Mouse (Mus musculus) granulocyte monocyte progenitor cell, adult 5-6 weeks (primary cell): ENCODE measurements around the gene Taf12. TPM values are rescaled to one million over a fixed set of nuclear protein-coding genes. Genes with fewer than 3 reads are reported as not detected.
"Not testable (repeated sequence)": the region's sequence is repeated elsewhere in the genome, so short reads cannot be mapped to it uniquely, and the experiment has no call there.

Experiments used
- ATAC-seq: replicated peaks from 2 replicates; pipeline ENCODE4 v1.8.0; 2016; ENCODE audit warnings: mild to moderate bottlenecking, moderate TSS enrichment, inconsistent platforms; ENCODE audit not compliant: poor library complexity, severe bottlenecking
- total RNA-seq, 2 experiments: library from RNA; stranded (forward) in 1 of 2; stranded (reverse) in 1 of 2; fragments of 200-712, 200-1000 nt in 1 of 2; fragments of >200 nt in 1 of 2; fragmentation: Nextera tagmentation in 1 of 2; gene quantifications; 2 replicates each; pipeline ENCODE4 v1.2.3; 2014 to 2017

Taf12 gene
- total RNA-seq, 2 experiments from 2014 or later: 23.1 to 48.7 TPM

DNA sequence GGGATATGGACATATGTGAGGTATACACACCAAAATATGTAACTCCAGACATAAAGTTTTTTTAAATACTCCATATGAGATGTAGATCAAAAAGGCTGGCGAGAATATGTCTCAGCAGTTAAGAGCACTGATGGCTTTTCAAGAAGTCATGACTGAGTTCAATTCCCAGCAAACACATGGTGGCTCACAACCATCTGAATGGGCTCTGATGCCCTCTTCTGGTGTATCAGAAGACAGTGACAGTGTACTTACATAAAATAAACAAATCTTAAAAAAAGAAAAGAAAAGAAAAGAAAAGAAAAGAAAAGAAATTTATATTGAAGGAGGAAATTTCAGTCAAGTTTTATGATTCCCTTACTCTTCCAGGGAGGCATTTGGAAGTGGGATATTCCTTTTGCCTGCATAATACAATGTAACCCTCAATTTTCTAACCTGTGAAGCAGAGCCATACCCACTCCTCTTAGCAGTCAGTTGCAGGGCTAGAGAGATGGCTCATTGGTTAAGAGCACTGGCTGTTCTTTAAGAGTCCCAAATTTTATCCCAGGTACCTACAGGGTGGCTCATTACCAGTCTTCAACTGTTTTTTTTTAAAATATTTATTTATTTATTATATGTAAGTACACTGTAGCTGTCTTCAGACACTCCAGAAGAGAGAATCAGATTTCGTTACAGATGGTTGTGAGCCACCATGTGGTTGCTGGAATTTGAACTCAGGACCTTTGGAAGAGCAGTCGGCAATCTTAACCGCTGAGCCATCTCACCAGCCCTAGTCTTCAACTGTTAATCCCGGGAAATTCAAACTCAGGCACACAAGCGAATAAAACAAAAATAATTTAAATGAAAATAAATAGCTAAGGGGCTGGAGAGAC, 5.1 kb upstream of the Taf12 start:
- ATAC-seq: peak; percentile 30

- peak; percentile 66 for ATAC-seq
Observed at GRCm38 (mm10) chr4:132269740-132270560, 4.2 kb upstream of the Taf12 start.

DNA sequence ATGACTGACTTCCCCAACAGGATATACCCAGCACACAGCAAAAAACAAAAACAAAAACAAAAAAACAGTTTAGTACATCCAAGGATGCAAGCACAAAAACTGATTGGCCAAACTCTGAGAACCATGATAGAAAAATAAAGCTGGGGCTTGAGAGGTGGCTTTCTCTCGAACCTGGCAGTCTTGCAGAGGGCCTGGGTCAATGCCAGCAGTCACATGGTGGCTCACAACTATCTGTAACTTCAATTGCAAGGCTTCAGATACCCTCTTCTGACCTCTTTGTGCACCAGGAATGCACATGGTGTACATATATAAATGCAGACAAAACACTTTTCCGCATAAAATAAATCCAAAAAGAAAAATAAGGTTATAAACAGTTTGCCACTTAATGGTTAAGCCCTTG, 1.0 kb upstream of the Taf12 start:
- ATAC-seq: no peak

- ATAC-seq: no peak
Observed at GRCm38 (mm10) chr4:132275949-132276348, 1.8 kb downstream of the Taf12 start.

- ATAC-seq: not testable (repeated sequence)
Observed at GRCm38 (mm10) chr4:132288840-132289239, 14.7 kb downstream of the Taf12 start.

DNA sequence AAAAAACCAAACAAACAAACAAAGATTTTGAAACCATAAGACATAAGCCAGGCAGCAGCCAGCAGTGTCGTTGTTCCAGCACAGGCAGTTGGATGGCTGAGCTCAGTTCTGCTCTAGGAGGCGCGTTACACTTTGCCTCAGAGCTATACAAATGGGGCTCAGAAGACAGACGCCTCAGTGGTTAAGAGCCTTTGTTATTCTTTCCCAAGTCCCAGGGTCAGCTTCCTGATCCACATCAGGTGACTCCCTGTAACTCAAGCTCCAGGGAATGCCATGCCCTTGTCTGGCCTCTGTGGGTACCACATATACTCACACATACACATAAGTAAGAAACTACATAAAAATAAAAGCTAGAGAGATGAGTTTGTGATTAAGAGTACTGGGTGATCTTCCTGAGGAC, 16.9 kb downstream of the Taf12 start:
- no peak for ATAC-seq

DNA sequence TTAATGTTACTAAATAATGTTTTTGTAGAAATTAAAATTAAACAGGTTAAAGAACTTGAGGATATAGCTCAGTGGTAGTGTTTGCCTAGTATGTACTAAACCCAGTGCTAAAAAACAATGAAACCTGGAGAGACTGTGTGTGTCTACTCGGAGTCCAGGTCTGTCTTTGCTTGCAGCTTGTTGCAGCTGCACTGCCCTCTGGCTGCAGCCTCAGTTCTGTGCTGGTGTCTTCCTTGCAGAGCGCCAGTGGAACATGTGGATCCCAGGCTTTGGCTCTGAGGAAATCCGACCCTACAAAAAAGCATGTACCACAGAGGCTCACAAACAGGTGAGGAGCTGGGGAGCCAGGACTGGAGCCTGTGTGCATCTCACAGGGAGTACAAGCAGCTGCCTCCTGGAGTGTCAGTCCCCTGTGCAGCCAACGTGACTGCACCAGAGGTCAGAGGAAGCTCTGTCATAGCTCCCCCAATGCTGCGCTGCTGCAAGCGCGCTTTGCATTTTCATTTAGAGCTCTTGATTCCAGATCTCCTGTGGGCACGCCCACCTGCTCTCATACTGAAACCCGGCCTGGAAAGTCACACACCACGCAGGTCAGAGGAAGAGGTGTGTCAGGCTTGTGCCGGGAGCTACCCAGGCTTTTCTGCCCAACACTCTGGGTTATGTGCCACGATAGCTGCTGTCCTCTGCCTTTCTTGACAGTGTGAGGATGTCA, 17.6 kb downstream of the Taf12 start:
- ATAC-seq: no peak

DNA sequence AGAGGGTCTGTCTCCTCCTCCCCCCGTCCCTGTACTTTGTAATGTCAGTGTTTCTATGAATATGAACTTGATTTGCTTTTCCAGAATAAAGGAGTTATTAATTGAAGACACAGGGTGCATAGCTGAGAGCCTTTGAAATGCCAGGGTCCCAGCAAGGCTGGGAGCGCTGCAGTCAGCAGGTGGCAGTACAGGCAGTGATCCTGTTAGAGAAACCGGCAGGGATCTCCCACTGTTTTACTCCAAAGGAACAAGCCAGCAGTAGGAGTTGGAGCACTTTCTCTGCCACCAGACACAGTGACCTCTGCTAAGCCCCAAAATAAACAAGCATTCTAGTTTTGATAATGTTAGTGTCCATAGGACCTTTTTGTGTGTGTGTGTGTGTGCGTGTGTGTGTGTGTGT, 18.8 kb downstream of the Taf12 start:
- no peak for ATAC-seq

GRCm38 (mm10) chr4:132293682-132294240, 19.6 kb downstream of the Taf12 start:
- no peak for ATAC-seq

- no peak for ATAC-seq
Observed at GRCm38 (mm10) chr4:132295696-132296390, 21.7 kb downstream of the Taf12 start.

DNA sequence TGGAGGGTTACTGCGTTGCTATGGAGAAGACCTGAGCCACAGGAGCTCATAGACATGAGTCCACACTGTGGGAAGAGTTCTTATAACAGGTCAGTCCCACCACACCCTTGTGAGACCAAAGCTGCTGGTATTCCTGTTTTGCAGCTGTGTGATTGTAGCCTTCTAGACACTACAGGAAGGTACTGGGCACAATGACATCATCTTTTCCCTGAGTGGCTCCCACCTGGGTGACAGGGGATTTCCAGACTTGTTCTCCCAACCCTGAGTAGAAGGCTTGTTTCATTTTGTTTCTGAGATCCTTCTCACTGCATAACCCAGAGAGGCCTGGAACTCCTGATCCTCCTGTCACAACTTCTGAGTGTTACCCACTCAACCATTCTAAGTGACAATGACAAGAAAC, 25.7 kb downstream of the Taf12 start:
- no peak for ATAC-seq

- ATAC-seq: no peak
Observed at GRCm38 (mm10) chr4:132301486-132301885, 27.3 kb downstream of the Taf12 start.

DNA sequence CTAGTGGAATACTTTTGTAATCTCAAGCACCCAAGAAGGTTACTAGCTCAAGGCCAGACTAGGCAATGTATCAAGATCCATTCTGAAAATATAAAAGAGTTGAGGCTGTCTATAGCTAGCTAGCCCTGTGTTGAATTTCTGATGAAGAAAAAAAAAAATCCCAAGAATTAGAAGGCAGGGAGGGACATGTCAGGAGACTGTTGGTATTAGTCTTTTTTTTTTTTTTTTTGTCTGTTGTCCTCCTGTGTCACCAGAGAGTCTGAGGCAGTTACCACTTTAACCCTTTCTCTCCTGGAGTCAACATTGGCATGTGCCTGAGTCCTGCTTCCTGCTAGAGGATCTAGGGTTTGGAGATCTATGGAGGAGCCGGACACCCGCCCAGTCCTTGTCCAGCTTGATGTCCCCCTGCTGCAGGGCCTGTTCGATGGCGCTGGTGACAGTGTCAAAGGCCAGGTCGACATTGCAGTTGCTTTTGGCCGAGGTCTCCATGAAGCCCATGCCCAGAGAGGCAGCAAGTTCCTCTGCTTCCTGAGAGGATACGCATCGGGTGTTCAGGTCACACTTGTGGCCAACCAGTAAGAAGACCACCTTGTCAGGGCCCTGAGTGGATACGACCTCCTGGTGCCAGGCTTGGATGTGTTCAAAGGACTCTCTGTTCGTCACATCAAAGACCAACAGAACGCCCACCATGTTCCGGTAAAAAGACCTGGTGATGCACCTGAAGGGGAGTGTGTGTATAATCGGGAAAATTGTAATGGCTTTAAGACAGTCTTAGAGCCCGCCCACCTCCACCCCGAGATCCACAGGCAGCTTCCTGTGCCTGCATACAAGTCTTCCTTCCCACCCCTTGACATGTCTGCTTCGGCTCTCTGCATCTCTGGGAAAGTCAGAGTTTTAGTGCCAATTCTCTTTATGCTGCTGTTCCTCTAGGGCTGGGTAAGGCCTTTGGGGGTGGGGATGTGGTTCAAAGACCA, 28.1 kb downstream of the Taf12 start:
- ATAC-seq: no peak

DNA sequence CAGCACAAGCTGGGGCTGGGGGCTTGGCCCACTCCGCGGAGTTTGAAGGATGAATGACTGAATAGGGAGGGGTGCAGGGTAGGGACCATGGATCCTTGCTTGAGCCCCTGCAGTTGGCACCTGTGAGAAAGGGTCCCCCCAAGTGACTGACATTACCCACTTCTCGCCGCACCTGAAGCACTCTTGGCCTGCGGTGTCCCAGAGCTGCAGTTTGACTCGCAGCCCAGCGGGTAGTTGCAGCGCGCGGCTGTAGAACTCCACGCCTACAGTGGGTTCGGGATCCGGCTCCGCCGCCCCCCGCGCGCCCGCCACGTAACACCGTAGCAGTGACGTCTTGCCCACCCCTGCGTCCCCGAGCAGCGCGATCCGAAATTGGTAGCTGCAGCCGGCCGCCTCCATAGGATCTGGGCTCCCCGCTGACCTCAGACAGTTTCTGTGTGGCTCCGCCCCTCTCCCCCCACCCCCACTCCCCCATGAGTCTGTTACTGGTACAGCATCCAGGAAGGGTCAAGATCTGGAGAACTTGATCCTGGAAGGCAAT, 28.8 kb downstream of the Taf12 start, which contains the start of gene Rab42:
Gene Rab42, minus strand, starts transcription at position 447 of the 541 bp plus-strand sequence.
- peak; percentile 82 for ATAC-seq

DNA sequence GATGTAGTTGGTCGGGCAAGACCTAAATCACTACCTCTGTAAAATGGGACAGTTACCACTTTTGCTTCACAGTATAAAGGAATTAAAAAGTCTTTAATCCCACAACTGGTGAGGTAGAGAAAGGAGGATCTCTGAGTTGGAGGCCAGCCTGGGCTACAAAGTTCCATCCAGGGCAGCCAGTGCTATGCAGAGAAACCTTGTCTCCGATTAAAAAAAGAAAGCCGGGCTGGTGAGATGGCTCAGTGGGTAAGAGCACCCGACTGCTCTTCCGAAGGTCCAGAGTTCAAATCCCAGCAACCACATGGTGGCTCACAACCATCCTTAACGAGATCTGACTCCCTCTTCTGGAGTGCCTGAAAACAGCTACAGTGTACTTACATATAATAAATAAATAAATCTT, 29.3 kb downstream of the Taf12 start:
- not testable (repeated sequence) for ATAC-seq

DNA sequence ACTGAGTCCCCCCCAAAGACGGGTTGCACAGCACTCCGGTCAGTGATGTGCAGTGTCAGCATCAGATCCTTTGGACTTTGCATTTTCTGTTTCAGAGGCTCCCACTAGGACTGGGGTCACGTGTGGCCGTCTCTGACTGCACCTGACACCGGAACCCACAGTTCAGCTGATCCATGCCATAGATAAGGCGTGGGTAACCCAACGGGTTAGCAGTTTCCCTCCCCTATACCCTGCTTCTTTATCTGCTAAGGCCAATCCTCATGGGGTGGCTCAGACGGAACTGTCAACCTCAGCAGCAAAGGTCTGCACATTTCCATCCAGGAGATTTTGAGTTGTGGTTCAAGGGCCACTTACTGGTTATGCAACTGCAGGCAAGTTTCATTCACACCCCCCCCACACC, 31.1 kb downstream of the Taf12 start:
- ATAC-seq: no peak

DNA sequence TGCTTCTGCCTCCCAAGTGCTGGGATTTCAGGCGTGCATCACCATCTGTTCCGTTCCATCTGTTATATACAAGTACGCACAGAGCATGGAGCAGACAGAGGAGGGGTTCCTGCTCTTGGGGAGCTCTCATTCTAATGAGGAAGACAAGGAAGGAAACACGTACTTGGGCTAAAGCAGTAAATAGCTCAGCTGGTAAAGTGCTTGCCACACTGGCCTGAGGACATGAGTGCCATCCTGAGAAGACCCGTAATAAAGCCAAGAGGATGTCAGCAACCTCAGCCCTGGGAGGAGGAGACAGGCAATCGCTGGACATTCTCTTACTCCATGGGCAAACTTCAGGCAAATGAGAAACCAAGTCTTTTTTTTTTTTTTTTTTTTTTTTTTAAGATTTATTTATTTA, 31.8 kb downstream of the Taf12 start:
- peak; percentile 42 for ATAC-seq

DNA sequence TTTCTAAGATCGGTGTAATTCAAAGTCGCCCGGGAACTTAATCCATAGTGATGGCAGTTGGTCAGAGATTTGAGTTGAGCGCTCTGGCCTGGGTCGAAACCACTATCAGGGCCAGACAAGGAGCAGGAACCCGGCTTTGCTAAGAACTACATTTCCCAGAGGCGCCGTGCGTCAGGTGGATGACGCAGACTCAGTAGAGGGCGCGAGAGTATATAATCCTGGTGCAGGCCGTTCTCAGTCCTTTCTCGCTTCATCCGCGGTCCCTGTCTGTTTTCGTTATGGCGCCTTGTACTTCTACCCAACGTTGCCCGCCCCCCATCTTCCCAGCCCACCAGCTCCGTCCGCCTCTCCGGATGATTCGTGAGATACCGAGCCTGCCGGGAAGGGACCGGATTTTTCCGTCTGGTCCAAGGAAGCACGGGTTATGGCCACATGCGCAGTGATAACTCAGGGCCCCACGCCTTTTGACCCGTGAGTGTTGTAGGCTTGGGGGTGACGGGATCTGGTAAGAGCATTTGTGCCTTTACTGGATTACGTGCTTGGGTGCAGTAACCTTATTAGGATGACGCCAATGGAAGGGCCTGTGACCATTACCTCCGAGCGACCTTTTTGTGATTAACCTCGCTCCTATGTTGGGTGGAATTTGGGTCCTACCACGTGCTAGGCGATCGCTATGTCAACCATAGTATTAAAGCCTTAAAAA, 34.4 kb downstream of the Taf12 start:
- ATAC-seq: peak; percentile 80
